Mouse (Mus musculus) liver, embryonic 14.5 days (tissue): ENCODE data around the gene Dcaf5.

Experiments
- CTCF ChIP-seq: IDR thresholded peaks from 2 replicates; pipeline ENCODE4 v1.5.1; 2016; ENCODE audit warnings: antibody characterized with exemption, low read depth, control low read depth
- EP300 ChIP-seq: IDR thresholded peaks from 2 replicates; pipeline ENCODE4 v1.6.1; 2016; ENCODE audit warnings: antibody characterized with exemption, low read depth

- no peak for TF ChIP-seq CTCF
- no peak for TF ChIP-seq EP300
Observed at GRCm38 (mm10) chr12:80394045-80394444, 42.4 kb downstream of the Dcaf5 start.
